Mouse (Mus musculus): Measurements from ENCODE around the gene Jak1. TPM values are rescaled to one million over a fixed set of nuclear protein-coding genes. Genes with fewer than 3 reads are reported as not detected.

Gene Jak1
- polyA plus RNA-seq, 1 experiment from 2014 or later, result 80.0 TPM

- Histone ChIP-seq H3K4me3 (ENCODE audit: low read depth, low read length) (peak overlapping the region; percentile 99), H3K4me2 (peak overlapping the region; percentile 84), H3K9ac (ENCODE audit: low read depth, low read length) (peak overlapping the region; percentile 92), H3K4me1 (replicated peaks; ENCODE audit: control insufficient read depth, insufficient read depth, low read length) (peaks cover 23% of the 10 kb centered on the region), H3K27me3 (replicated peaks; ENCODE audit: control insufficient read depth, insufficient read depth, low read length) (no peaks in the 10 kb centered on the region), H3K9me3 (ENCODE audit: control insufficient read depth, low read length) (no peaks in the 10 kb centered on the region), H3K27ac (ENCODE audit: low read depth, low read length) (peak overlapping the region; percentile 78; the same call in 1 of the 2 replicates), H3K36me3 (ENCODE audit: control insufficient read depth, insufficient read depth, low read length) (no peaks in the 10 kb centered on the region)
- DNase-seq (ENCODE audit: low spot score), result peak; percentile 71
- peak; percentile 27 for ATAC-seq (replicated peaks; ENCODE audit: low FRiP score)
- 6% methylated on average over 26 of the region's 26 CpGs for WGBS
These were observed 928 bp downstream of the Jak1 start for GRCm38 (mm10) chr4:101263968-101264740.

GRCm38 (mm10) chr4:101261596-101261995 lies 3.5 kb downstream of the Jak1 start:
- no peak overlapping the region for H3K4me3 ChIP-seq (ENCODE audit: low read depth, low read length)
- no peak overlapping the region for H3K9ac ChIP-seq (ENCODE audit: low read depth, low read length)
- no peaks in the 10 kb centered on the region for H3K27me3 ChIP-seq (replicated peaks; ENCODE audit: control insufficient read depth, insufficient read depth, low read length)
- H3K4me1 ChIP-seq (replicated peaks; ENCODE audit: control insufficient read depth, insufficient read depth, low read length), result peaks cover 30% of the 10 kb centered on the region
- WGBS, result 74% methylated on average over 5 of the region's 5 CpGs
- no peak for DNase-seq (ENCODE audit: low spot score)
- no peak overlapping the region for H3K27ac ChIP-seq (ENCODE audit: low read depth, low read length)
- no peaks in the 10 kb centered on the region for H3K36me3 ChIP-seq (ENCODE audit: control insufficient read depth, insufficient read depth, low read length)
- no peak for ATAC-seq (replicated peaks; ENCODE audit: low FRiP score)
- no peaks in the 10 kb centered on the region for H3K9me3 ChIP-seq (ENCODE audit: control insufficient read depth, low read length)
- H3K4me2 ChIP-seq, result no peak overlapping the region

- Histone ChIP-seq H3K9ac (ENCODE audit: low read depth, low read length) (no peak overlapping the region), H3K4me1 (replicated peaks; ENCODE audit: control insufficient read depth, insufficient read depth, low read length) (peaks cover 30% of the 10 kb centered on the region), H3K4me2 (no peak overlapping the region; the same call in 1 of the 2 replicates)
These were observed 4.3 kb downstream of the Jak1 start for GRCm38 (mm10) chr4:101260744-101261291.

DNA sequence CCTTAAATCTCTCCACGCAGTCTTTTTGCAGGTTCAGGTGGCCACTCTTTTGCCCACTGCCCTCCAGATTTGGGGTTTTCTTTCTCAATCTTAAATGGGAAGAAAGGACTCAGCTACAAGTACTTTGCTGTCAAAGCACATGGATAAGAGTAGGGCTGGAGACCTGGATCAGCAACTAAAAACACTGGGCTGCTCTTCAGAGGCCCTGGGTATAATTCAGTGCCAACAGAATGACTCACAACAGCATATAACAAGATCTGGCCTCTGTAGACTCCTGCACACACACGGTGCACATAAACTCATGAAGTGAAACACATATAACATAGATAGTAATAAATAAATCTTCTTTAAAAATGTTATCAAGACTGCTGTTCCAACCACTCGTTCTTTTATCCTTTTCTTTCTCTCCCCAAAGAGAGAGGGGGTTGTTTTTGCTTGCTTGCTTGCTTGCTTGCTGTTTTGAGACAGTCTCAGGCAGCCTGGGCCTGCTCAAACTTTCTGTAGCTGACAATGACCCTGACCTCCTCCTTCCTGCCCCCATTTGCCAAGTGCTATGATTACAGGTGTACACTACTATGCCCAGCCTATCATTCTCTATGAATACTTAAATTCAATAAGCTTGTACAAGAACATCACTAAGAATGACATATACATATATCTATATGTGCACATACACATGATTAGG lies 8.4 kb downstream of the Jak1 start:
- peaks cover 50% of the 10 kb centered on the region for H3K4me1 ChIP-seq (replicated peaks; ENCODE audit: control insufficient read depth, insufficient read depth, low read length)

More at GRCm38 (mm10) chr4:101260744-101261291, 4.3 kb downstream of the Jak1 start:
- DNase-seq (ENCODE audit: low spot score), result no peak
- WGBS, result 63% methylated on average over 8 of the region's 8 CpGs
- H3K9me3 ChIP-seq (ENCODE audit: control insufficient read depth, low read length), result no peaks in the 10 kb centered on the region
- no peaks in the 10 kb centered on the region for H3K27me3 ChIP-seq (replicated peaks; ENCODE audit: control insufficient read depth, insufficient read depth, low read length)
- no peaks in the 10 kb centered on the region for H3K36me3 ChIP-seq (ENCODE audit: control insufficient read depth, insufficient read depth, low read length)
- no peak for ATAC-seq (replicated peaks; ENCODE audit: low FRiP score)
- H3K27ac ChIP-seq (ENCODE audit: low read depth, low read length), result no peak overlapping the region
- H3K4me3 ChIP-seq (ENCODE audit: low read depth, low read length), result no peak overlapping the region

GRCm38 (mm10) chr4:101254606-101255349 lies 10.3 kb downstream of the Jak1 start:
- peak overlapping the region; percentile 9; the same call in 1 of the 2 replicates for H3K4me2 ChIP-seq
- 58% methylated on average over 8 of the region's 8 CpGs for WGBS
- ATAC-seq (replicated peaks; ENCODE audit: low FRiP score) (no peak), DNase-seq (ENCODE audit: low spot score) (no peak)
- H3K27ac ChIP-seq (ENCODE audit: low read depth, low read length), result 0 out of 2 replicates have a peak overlapping the region, but pooled peaks have one; percentile 29
- H3K4me1 ChIP-seq (replicated peaks; ENCODE audit: control insufficient read depth, insufficient read depth, low read length), result peaks cover 53% of the 10 kb centered on the region
- no peak overlapping the region for H3K9ac ChIP-seq (ENCODE audit: low read depth, low read length)
- H3K4me3 ChIP-seq (ENCODE audit: low read depth, low read length), result no peak overlapping the region
- H3K36me3 ChIP-seq (ENCODE audit: control insufficient read depth, insufficient read depth, low read length), result no peaks in the 10 kb centered on the region
- no peaks in the 10 kb centered on the region for H3K27me3 ChIP-seq (replicated peaks; ENCODE audit: control insufficient read depth, insufficient read depth, low read length)
- H3K9me3 ChIP-seq (ENCODE audit: control insufficient read depth, low read length), result no peaks in the 10 kb centered on the region

More for the DNA sequence above, 8.4 kb downstream of the Jak1 start:
- H3K9ac ChIP-seq (ENCODE audit: low read depth, low read length), result no peak overlapping the region
- H3K27ac ChIP-seq (ENCODE audit: low read depth, low read length), result no peak overlapping the region
- 79% methylated on average over 3 of the region's 3 CpGs for WGBS
- no peak overlapping the region for H3K4me3 ChIP-seq (ENCODE audit: low read depth, low read length)
- H3K36me3 ChIP-seq (ENCODE audit: control insufficient read depth, insufficient read depth, low read length), result no peaks in the 10 kb centered on the region
- no peak for ATAC-seq (replicated peaks; ENCODE audit: low FRiP score)
- H3K27me3 ChIP-seq (replicated peaks; ENCODE audit: control insufficient read depth, insufficient read depth, low read length), result no peaks in the 10 kb centered on the region
- DNase-seq (ENCODE audit: low spot score), result no peak
- H3K4me2 ChIP-seq, result no peak overlapping the region
- no peaks in the 10 kb centered on the region for H3K9me3 ChIP-seq (ENCODE audit: control insufficient read depth, low read length)

DNA sequence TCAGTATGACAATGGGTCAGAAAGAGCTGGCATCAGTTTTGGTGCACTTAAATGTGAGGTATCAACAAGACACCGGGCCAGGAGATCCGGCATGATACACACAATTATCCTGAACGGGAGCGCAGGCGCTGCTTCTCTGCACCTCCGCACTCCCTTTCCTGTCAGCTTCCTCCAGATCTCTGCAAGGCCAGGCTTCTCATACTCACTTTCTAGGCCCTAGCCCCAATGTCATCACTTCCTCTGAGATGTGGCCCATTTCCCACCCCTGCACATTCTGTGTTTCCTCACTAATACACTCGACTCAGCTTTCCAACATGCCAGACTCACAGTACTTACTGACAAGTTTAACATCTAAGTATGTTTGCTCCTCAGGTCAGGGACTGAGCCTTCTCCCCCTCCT lies 11.1 kb downstream of the Jak1 start:
- 59% methylated on average over 7 of the region's 7 CpGs for WGBS
- H3K4me1 ChIP-seq (replicated peaks; ENCODE audit: control insufficient read depth, insufficient read depth, low read length), result peaks cover 50% of the 10 kb centered on the region
- H3K36me3 ChIP-seq (ENCODE audit: control insufficient read depth, insufficient read depth, low read length), result no peaks in the 10 kb centered on the region
- H3K4me3 ChIP-seq (ENCODE audit: low read depth, low read length), result no peak overlapping the region
- DNase-seq (ENCODE audit: low spot score) (no peak), ATAC-seq (replicated peaks; ENCODE audit: low FRiP score) (no peak)
- H3K9me3 ChIP-seq (ENCODE audit: control insufficient read depth, low read length), result no peaks in the 10 kb centered on the region
- H3K27me3 ChIP-seq (replicated peaks; ENCODE audit: control insufficient read depth, insufficient read depth, low read length), result no peaks in the 10 kb centered on the region
- H3K27ac ChIP-seq (ENCODE audit: low read depth, low read length), result peak overlapping the region; percentile 29; the same call in 1 of the 2 replicates
- H3K4me2 ChIP-seq, result peak overlapping the region; percentile 45; the same call in 1 of the 2 replicates
- no peak overlapping the region for H3K9ac ChIP-seq (ENCODE audit: low read depth, low read length)

DNA sequence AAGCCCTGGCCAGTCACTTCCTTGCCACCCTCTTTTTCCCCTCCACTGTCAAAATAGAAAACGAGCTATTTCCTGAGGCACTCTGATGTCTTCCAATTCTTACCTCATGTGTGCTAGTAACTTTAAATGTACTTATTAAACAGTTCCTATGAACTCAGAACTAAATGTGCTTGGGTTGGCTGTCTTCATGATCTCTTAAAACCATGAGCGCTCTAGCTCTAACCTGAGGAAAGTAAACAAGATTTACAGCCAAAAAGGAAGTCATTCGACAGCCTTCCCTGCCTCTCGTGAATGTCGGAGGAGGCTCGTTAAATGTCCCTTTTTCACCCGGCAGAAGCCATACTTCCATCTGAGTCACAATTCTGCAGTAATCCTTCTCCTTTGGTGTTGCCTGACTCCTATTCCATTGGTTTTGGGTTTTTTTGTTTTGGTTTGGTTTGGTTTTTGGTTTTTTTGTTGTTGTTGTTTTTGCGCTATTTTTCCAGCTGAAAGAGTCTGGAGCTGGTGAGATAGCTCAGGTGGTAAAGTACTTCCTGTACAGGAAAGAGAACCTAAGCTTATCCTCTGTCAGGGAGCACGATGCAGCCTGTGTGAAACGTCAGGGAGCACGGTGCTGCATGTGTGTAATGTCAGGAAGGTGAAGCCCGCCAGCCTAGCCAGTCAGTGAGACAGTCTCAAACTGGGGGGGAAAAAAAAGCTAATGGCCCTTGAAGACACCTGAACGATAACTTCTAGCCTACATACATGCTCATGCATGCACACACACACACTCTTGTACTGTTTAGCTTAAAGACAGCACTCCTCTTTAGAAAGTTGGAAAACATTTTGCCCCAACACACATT lies 12.1 kb downstream of the Jak1 start:
- WGBS, result 41% methylated on average over 13 of the region's 13 CpGs
- Histone ChIP-seq H3K4me2 (peak overlapping the region; percentile 45), H3K4me1 (replicated peaks; ENCODE audit: control insufficient read depth, insufficient read depth, low read length) (peaks cover 46% of the 10 kb centered on the region), H3K4me3 (ENCODE audit: low read depth, low read length) (no peak overlapping the region), H3K27ac (ENCODE audit: low read depth, low read length) (peak overlapping the region; percentile 26), H3K27me3 (replicated peaks; ENCODE audit: control insufficient read depth, insufficient read depth, low read length) (no peaks in the 10 kb centered on the region), H3K9me3 (ENCODE audit: control insufficient read depth, low read length) (no peaks in the 10 kb centered on the region), H3K36me3 (ENCODE audit: control insufficient read depth, insufficient read depth, low read length) (no peaks in the 10 kb centered on the region), H3K9ac (ENCODE audit: low read depth, low read length) (no peak overlapping the region)
- ATAC-seq (replicated peaks; ENCODE audit: low FRiP score) (peak; percentile 43; the same call in 1 of the 2 replicates), DNase-seq (ENCODE audit: low spot score) (no peak)
